Mouse (Mus musculus) gastrocnemius, postnatal 10 days (tissue): ENCODE results near the gene Olfr220. TPM values are rescaled to one million over a fixed set of nuclear protein-coding genes. Genes with fewer than 3 reads are reported as not detected.

ENCODE experiments used
- DNase-seq: peaks from one replicate; pipeline ENCODE4 v3.0.0; 2021; ENCODE audit warnings: mixed read lengths
- long read RNA-seq, 2 experiments: library from polyadenylated mRNA; stranded (forward); transcript quantifications; one replicate each; pipeline ENCODE4 v2.0.0; 2021
- total RNA-seq, 2 experiments: library from RNA; stranded (reverse); gene quantifications; 2 replicates each; pipeline ENCODE4 v1.2.3; 2021

Olfr220 gene
- total RNA-seq = not detected
- long read RNA-seq, experiment 1 = 0 reads
- long read RNA-seq, experiment 2 = 0 reads

- no peak for DNase-seq
Measured at GRCm38 (mm10) chr1:174441782-174442181, at the start of gene Olfr220. Olfr220 (plus strand) TSS chr1:174442082.

GRCm38 (mm10) chr1:174422959-174423358 is 18.9 kb upstream of the Olfr220 start:
- DNase-seq = no peak

- no peak for DNase-seq
Measured at GRCm38 (mm10) chr1:174423764-174424163, 18.1 kb upstream of the Olfr220 start, which contains the start of gene Olfr414. Olfr414 (plus strand) TSS chr1:174424064.

GRCm38 (mm10) chr1:174426180-174426986 is 15.5 kb upstream of the Olfr220 start:
- no peak for DNase-seq

- no peak for DNase-seq
Measured at GRCm38 (mm10) chr1:174427402-174427801, 14.5 kb upstream of the Olfr220 start.

GRCm38 (mm10) chr1:174428407-174428806 is 13.5 kb upstream of the Olfr220 start:
- DNase-seq = no peak

GRCm38 (mm10) chr1:174434121-174434520 is 7.8 kb upstream of the Olfr220 start:
- DNase-seq = no peak

GRCm38 (mm10) chr1:174455100-174455499 is 13.2 kb downstream of the Olfr220 start:
- no peak for DNase-seq

GRCm38 (mm10) chr1:174465385-174465784 is 23.5 kb downstream of the Olfr220 start:
- no peak for DNase-seq

- DNase-seq = no peak
Measured at GRCm38 (mm10) chr1:174466240-174466639, 24.4 kb downstream of the Olfr220 start.

GRCm38 (mm10) chr1:174469736-174470135 is 27.9 kb downstream of the Olfr220 start:
- DNase-seq = no peak

- no peak for DNase-seq
Measured at GRCm38 (mm10) chr1:174482567-174482966, 40.7 kb downstream of the Olfr220 start.

GRCm38 (mm10) chr1:174500064-174500463 is 58.2 kb downstream of the Olfr220 start:
- no peak for DNase-seq

Other genes with a start within 250 kb of the Olfr220 start
- gene Olfr419, start 190.0 kb upstream of the Olfr220 start, total RNA-seq = not detected
- gene Mptx1, start 111.6 kb upstream of the Olfr220 start, total RNA-seq = not detected
- not detected for gene Olfr417, start 77.0 kb upstream of the Olfr220 start, total RNA-seq
- not detected for gene Olfr248, start 51.0 kb upstream of the Olfr220 start, total RNA-seq
- not detected for gene Olfr414, start 18.0 kb upstream of the Olfr220 start, total RNA-seq
- gene Fmn2, start 59.7 kb downstream of the Olfr220 start, total RNA-seq = 1 to 10 TPM; 1.2 to 1.6 TPM